Mouse (Mus musculus): ENCODE measurements around the gene Ctnnd2. TPM values are rescaled to one million over a fixed set of nuclear protein-coding genes. Genes with fewer than 3 reads are reported as not detected.

Gene Ctnnd2
- polyA plus RNA-seq, 1 experiment: 135 TPM

DNA sequence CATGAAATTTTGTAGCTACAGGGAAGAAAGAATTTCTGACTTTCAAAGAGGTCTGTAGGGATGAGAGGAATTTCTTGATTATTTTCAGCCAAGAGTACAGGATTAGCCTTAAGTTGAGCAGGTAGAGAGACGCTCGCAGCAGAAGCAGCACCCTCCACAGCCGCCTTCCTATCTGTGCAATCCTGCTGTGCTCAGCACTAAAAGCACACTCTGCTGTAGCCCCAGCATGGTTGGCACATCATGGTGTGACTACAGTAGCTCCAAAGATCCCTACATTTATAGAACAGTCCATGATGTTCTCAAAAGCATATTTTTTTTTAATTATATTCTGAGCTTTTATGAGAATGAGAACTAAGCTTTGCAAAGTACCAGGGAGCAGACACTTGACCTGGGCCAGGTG is 850.1 kb downstream of the Ctnnd2 start:
- peak in 1 of 2 experiments; percentile 25 for DNase-seq (ENCODE audit: extremely low spot score in 1 of 2, low spot score in 1 of 2)

DNA sequence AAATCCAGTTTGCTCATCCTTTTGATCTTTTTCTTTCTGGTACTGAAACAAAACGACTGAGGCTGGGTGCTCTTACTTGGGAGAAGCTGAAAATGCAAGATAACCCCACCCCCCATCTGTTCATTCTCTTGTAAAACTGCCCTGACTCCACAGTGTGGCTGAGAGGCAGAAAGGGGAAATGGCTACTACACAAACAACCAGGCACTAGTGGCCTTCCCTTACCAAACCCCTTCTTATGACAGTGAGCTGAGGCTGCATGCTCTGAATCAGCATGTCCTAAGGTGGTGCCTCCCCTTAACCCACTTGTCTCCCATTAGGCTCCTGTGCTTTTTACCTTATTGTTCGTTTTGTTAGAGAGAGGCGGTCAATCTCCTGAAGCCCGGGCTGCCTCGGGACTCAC is 851.4 kb downstream of the Ctnnd2 start:
- DNase-seq (ENCODE audit: extremely low spot score in 1 of 2, low spot score in 1 of 2): no peak

- DNase-seq (ENCODE audit: extremely low spot score in 1 of 2, low spot score in 1 of 2): no peak
Measured at GRCm38 (mm10) chr15:31027448-31028230, 855.2 kb downstream of the Ctnnd2 start.

GRCm38 (mm10) chr15:31044983-31045382 is 872.6 kb downstream of the Ctnnd2 start:
- no peak for DNase-seq (ENCODE audit: extremely low spot score in 1 of 2, low spot score in 1 of 2)

- DNase-seq (ENCODE audit: extremely low spot score in 1 of 2, low spot score in 1 of 2): no peak
Measured at GRCm38 (mm10) chr15:31051496-31051895, 879.1 kb downstream of the Ctnnd2 start.

- DNase-seq (ENCODE audit: extremely low spot score in 1 of 2, low spot score in 1 of 2): no peak
Measured at GRCm38 (mm10) chr15:31056145-31056544, 883.8 kb downstream of the Ctnnd2 start.

GRCm38 (mm10) chr15:31058315-31058714 is 885.9 kb downstream of the Ctnnd2 start:
- no peak for DNase-seq (ENCODE audit: extremely low spot score in 1 of 2, low spot score in 1 of 2)

- DNase-seq (ENCODE audit: extremely low spot score in 1 of 2, low spot score in 1 of 2): no peak
Measured at GRCm38 (mm10) chr15:31063734-31064133, 891.3 kb downstream of the Ctnnd2 start.

GRCm38 (mm10) chr15:31068127-31068526 is 895.7 kb downstream of the Ctnnd2 start:
- no peak for DNase-seq (ENCODE audit: extremely low spot score in 1 of 2, low spot score in 1 of 2)

DNA sequence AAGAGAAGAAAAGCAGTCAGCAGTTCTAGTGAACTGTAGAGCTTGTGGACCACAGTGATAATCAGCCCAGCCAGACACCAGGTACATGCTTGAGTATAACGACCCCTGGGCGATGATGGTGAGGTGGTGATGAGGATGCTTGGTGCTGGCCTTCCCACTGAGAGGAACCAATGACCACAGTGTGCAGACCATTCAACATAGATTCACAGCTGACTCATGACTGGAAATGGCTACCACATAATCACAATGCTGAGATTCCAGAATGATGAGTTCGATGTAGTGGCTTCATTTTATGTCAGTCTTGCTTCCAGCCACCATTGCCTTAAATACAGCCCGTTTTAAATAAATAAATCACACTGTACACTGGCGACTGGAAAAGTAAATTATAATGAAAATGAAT is 897.9 kb downstream of the Ctnnd2 start:
- DNase-seq (ENCODE audit: extremely low spot score in 1 of 2, low spot score in 1 of 2): no peak

All from frontal cortex, adult 2 months (tissue).